Mouse (Mus musculus) C2C12 (cell line): ENCODE data around the gene Wdr45.

ENCODE experiments used
- CEBPB ChIP-seq: IDR thresholded peaks from one replicate; pipeline ENCODE4 v1.6.1; 2011; ENCODE audit warnings: low read depth, mild to moderate bottlenecking, control low read depth, moderate library complexity
- CTCF ChIP-seq: IDR thresholded peaks from one replicate; pipeline ENCODE4 v1.5.1; 2011; ENCODE audit not compliant: control insufficient read depth, insufficient read depth, insufficient read length
- FOSL1 ChIP-seq: IDR thresholded peaks from one replicate; pipeline ENCODE4 v1.8.0; 2011; ENCODE audit warnings: mild to moderate bottlenecking, low read length; ENCODE audit not compliant: poor library complexity, insufficient read depth, severe bottlenecking
- MAX ChIP-seq: IDR thresholded peaks from one replicate; pipeline ENCODE4 v1.6.1; 2011; ENCODE audit warnings: mild to moderate bottlenecking, control low read depth
- MYOD1 ChIP-seq: IDR thresholded peaks from one replicate; pipeline ENCODE4 v1.6.1; 2011; ENCODE audit warnings: low read depth; ENCODE audit not compliant: control insufficient read depth, insufficient read length
- MYOG ChIP-seq: IDR thresholded peaks from one replicate; pipeline ENCODE4 v1.6.1; 2011; ENCODE audit not compliant: control insufficient read depth, insufficient read length; ENCODE audit errors: extremely low read depth
- USF1 ChIP-seq: IDR thresholded peaks from one replicate; pipeline ENCODE4 v1.6.1; 2011; ENCODE audit warnings: low read depth, mild to moderate bottlenecking, control low read depth, moderate library complexity

DNA sequence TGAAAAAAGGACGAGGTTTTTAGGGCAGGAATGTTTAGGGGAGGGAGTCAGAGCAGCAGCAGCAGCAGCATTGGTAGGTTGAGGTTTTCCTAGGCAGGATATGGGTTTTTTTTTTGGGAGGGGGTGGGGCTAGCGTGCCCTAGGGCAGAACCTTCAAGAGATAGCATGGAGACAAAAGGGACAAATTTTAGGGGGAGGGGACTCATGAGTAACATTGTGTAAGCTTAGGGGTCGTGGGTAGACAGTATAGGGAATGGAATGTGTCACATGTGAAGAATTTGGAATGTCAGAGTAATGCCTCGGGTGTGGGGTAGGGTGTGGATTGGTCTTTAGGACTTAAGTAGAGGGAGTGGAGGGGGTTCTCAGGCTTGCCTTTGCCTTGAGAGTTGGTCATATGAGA is 8.6 kb downstream of the Wdr45 start:
- no peak for TF ChIP-seq CEBPB
- no peak for TF ChIP-seq CTCF
- no peak for TF ChIP-seq MAX
- TF ChIP-seq MYOG = no peak
- TF ChIP-seq USF1 = no peak
- no peak for TF ChIP-seq MYOD1
- no peak for TF ChIP-seq FOSL1
